Mouse (Mus musculus) embryonic facial prominence, embryonic 12.5 days (tissue): Measurements from ENCODE around the gene Oxa1l. TPM values are rescaled to one million over a fixed set of nuclear protein-coding genes. Genes with fewer than 3 reads are reported as not detected.
"Not testable (repeated sequence)": the region's sequence is repeated elsewhere in the genome, so short reads cannot be mapped to it uniquely, and the experiment has no call there.

ENCODE experiments used
- ATAC-seq: fragments of 200-750 bp; cut with Nextera tagmentation; 2 replicates; pipeline ENCODE4 v1.8.0; 2017; ENCODE audit not compliant: insufficient number of reproducible peaks, insufficient read depth, low FRiP score, low TSS enrichment
- H3K27ac ChIP-seq: fragments of 300-500 bp; sonication (generic); 2 replicates; pipeline ENCODE4 v1.5.1; 2016; ENCODE audit warnings: mild to moderate bottlenecking
- H3K27me3 ChIP-seq: fragments of 300-500 bp; sonication (generic); 2 replicates; pipeline ENCODE4 v1.6.1; 2016; ENCODE audit warnings: mild to moderate bottlenecking, moderate library complexity
- H3K36me3 ChIP-seq: fragments of 300-500 bp; sonication (generic); 2 replicates; pipeline ENCODE4 v1.6.1; 2016; ENCODE audit warnings: mild to moderate bottlenecking
- H3K4me1 ChIP-seq: fragments of 300-500 bp; sonication (generic); 2 replicates; pipeline ENCODE4 v1.6.1; 2016
- H3K4me2 ChIP-seq: fragments of 300-500 bp; sonication (generic); replicated peaks from 2 replicates; pipeline ENCODE4 v1.6.1; 2016; ENCODE audit warnings: mild to moderate bottlenecking, moderate library complexity
- H3K4me3 ChIP-seq: fragments of 300-500 bp; sonication (generic); 2 replicates; pipeline ENCODE4 v1.5.1; 2016; ENCODE audit warnings: mild to moderate bottlenecking
- H3K9ac ChIP-seq: fragments of 300-500 bp; sonication (generic); 2 replicates; pipeline ENCODE4 v1.6.1; 2016; ENCODE audit warnings: mild to moderate bottlenecking, moderate library complexity
- H3K9me3 ChIP-seq: fragments of 300-500 bp; sonication (generic); 2 replicates; pipeline ENCODE4 v1.6.1; 2016; ENCODE audit warnings: mild to moderate bottlenecking, moderate library complexity
- WGBS: fragments of 180-500 bp; shearing (Covaris S2); methylation state at CpG from one replicate; pipeline ENCODE4 v1.1.7; 2016; 5-methylcytosine and 5-hydroxymethylcytosine counted together
- polyA plus RNA-seq: library from polyadenylated mRNA; unstranded; fragments of >200 nt; fragmentation: Nextera tagmentation; extraction: Ambion mirVana; gene quantifications from 2 replicates; pipeline ENCODE4 v1.2.1, GENCODE M21; 2016

Oxa1l gene
- polyA plus RNA-seq, 1 experiment from 2014 or later: 43.3 TPM

GRCm38 (mm10) chr14:54350773-54351541 is 9.7 kb upstream of the Oxa1l start:
- not testable (repeated sequence) for H3K4me2 ChIP-seq, H3K27me3 ChIP-seq, H3K36me3 ChIP-seq, H3K9ac ChIP-seq, H3K27ac ChIP-seq, H3K9me3 ChIP-seq, H3K4me1 ChIP-seq, ATAC-seq, H3K4me3 ChIP-seq
- 92% methylated on average over 16 of the region's 16 CpGs for WGBS

DNA sequence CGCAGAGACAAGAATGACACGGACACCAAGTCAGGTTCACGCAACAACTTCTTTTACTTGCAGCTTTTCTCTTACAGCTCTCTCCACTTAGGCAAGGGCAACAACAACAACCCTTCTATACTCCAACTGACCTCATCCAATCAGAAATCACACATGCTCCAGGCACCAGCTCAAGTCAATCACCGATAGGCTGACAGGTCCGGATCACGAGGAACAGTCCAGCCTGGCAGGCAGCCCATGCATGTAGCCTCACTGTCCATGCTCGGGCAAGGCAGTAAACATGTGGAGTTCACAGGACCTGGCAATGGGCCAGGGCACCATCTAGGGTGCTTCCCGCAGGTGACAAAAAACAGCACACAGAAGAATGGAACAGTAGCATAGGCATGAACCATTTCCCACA is 8.3 kb upstream of the Oxa1l start:
- H3K27ac ChIP-seq: no peak overlapping the region
- no peak overlapping the region for H3K4me3 ChIP-seq
- H3K9me3 ChIP-seq: peaks cover 4% of the 10 kb centered on the region
- 93% methylated on average over 8 of the region's 8 CpGs for WGBS
- no peak overlapping the region for H3K4me2 ChIP-seq
- H3K36me3 ChIP-seq: no peaks in the 10 kb centered on the region
- no peak overlapping the region for H3K9ac ChIP-seq
- ATAC-seq: no peak
- no peaks in the 10 kb centered on the region for H3K4me1 ChIP-seq
- H3K27me3 ChIP-seq: no peaks in the 10 kb centered on the region

- Histone ChIP-seq H3K4me3 (no peak overlapping the region), H3K9ac (no peak overlapping the region), H3K4me1 (no peaks in the 10 kb centered on the region), H3K36me3 (no peaks in the 10 kb centered on the region), H3K27me3 (no peaks in the 10 kb centered on the region), H3K9me3 (peaks cover 2% of the 10 kb centered on the region), H3K27ac (no peak overlapping the region), H3K4me2 (no peak overlapping the region)
- 60% methylated on average over 1 of the region's 1 CpGs for WGBS
- no peak for ATAC-seq
Observed at GRCm38 (mm10) chr14:54354406-54354805, 6.2 kb upstream of the Oxa1l start.

DNA sequence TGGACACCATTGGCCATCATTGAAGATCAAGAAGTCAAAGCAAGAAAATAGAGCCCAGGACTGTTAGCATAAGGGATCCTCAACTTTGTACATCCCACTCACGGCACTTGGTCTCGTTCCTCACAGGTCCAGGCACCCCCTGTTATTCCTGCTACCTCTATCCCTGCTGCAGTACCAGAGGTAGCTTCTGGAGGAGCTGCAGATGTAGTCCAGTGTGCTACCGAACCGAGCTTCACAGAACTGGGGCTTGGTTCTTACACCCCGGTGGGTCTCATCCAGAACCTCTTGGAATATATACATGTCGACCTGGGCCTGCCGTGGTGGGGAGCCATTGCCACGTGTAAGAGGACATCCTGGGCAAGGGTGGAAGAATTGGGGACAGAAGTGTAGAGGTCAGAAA is 2.5 kb downstream of the Oxa1l start:
- no peaks in the 10 kb centered on the region for H3K9me3 ChIP-seq
- no peaks in the 10 kb centered on the region for H3K27me3 ChIP-seq
- H3K4me2 ChIP-seq: no peak overlapping the region
- 97% methylated on average over 8 of the region's 8 CpGs for WGBS
- H3K4me3 ChIP-seq: no peak overlapping the region
- peaks cover 39% of the 10 kb centered on the region for H3K36me3 ChIP-seq
- no peak overlapping the region for H3K9ac ChIP-seq
- H3K4me1 ChIP-seq: peaks cover 9% of the 10 kb centered on the region; the same call in 1 of the 2 replicates
- no peak overlapping the region for H3K27ac ChIP-seq
- ATAC-seq: no peak

DNA sequence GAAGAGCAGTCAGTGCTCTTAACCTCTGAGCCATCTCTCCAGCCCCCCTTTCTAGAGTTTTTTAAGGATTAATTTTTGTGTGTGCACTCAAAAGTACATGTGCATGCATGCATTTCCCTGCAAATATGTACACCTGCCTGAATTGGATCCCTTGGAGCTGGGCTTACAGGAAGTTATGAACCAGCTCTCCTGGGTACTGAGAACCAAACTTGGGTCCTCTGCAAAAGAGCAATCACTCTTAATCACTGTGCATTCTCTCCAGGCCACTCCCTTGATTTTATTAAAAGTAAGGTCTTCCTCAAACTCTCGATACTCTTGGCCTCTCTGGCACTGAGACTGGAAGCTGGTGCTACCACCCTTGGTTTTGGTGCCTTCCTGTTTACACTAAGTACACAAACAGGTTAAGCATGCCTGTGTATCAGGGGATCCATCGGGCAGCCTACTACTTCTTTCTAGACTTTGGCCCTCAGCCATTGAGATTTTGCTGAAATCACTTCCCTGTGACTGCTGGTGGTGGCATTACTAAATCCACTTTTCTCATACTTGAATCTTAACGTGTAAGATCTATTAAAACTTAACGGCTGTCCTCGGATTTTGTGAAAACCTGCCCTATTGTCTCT is 4.5 kb downstream of the Oxa1l start:
- Histone ChIP-seq H3K9me3 (no peaks in the 10 kb centered on the region), H3K9ac (no peak overlapping the region), H3K36me3 (peaks cover 59% of the 10 kb centered on the region), H3K4me3 (no peak overlapping the region), H3K4me2 (no peak overlapping the region), H3K27me3 (no peaks in the 10 kb centered on the region), H3K27ac (no peak overlapping the region), H3K4me1 (peaks cover 9% of the 10 kb centered on the region; the same call in 1 of the 2 replicates)
- no peak for ATAC-seq
- 95% methylated on average over 5 of the region's 5 CpGs for WGBS

DNA sequence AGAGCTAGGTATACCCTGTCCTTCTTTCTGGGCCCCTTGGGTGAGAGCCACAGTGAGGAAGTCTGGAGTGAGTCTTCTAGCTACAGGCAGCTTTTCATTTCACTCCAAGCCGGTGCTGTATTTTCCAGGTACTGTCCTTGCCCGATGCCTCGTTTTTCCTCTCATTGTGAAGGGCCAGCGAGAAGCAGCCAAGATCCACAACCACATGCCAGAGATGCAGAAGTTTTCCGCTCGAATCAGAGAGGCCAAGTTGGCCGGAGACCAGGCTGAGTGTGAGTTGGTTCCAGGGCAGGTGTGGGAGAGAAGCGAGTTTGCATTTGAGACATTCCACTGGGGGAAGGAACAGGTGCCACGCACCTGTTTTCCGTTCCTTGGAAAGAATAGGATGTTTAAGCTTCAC is 5.9 kb downstream of the Oxa1l start:
- Histone ChIP-seq H3K4me1 (peaks cover 7% of the 10 kb centered on the region; the same call in 1 of the 2 replicates), H3K27ac (no peak overlapping the region), H3K9me3 (peaks cover 3% of the 10 kb centered on the region; the same call in 1 of the 2 replicates), H3K36me3 (peaks cover 71% of the 10 kb centered on the region), H3K9ac (no peak overlapping the region), H3K4me3 (no peak overlapping the region), H3K27me3 (no peaks in the 10 kb centered on the region), H3K4me2 (no peak overlapping the region)
- 95% methylated on average over 10 of the region's 10 CpGs for WGBS
- no peak for ATAC-seq

- H3K27me3 ChIP-seq: no peaks in the 10 kb centered on the region
- no peak overlapping the region for H3K27ac ChIP-seq
- peaks cover 72% of the 10 kb centered on the region for H3K36me3 ChIP-seq
- peaks cover 4% of the 10 kb centered on the region; the same call in 1 of the 2 replicates for H3K9me3 ChIP-seq
- H3K9ac ChIP-seq: no peak overlapping the region
- no peaks in the 10 kb centered on the region for H3K4me1 ChIP-seq
- no peak overlapping the region for H3K4me2 ChIP-seq
- 93% methylated on average over 18 of the region's 18 CpGs for WGBS
- no peak for ATAC-seq
- H3K4me3 ChIP-seq: no peak overlapping the region
Observed at GRCm38 (mm10) chr14:54367429-54368060, 6.9 kb downstream of the Oxa1l start.

- Histone ChIP-seq H3K4me1 (no peaks in the 10 kb centered on the region), H3K4me2 (no peak overlapping the region), H3K9me3 (peaks cover 4% of the 10 kb centered on the region; the same call in 1 of the 2 replicates), H3K9ac (no peak overlapping the region), H3K27ac (no peak overlapping the region), H3K27me3 (no peaks in the 10 kb centered on the region), H3K36me3 (peaks cover 59% of the 10 kb centered on the region), H3K4me3 (no peak overlapping the region)
- 96% methylated on average over 3 of the region's 3 CpGs for WGBS
- ATAC-seq: no peak
Observed at GRCm38 (mm10) chr14:54369372-54369771, 8.7 kb downstream of the Oxa1l start.

GRCm38 (mm10) chr14:54370595-54370994 is 10.0 kb downstream of the Oxa1l start:
- H3K27me3 ChIP-seq: no peaks in the 10 kb centered on the region
- no peaks in the 10 kb centered on the region for H3K4me1 ChIP-seq
- H3K4me2 ChIP-seq: no peak overlapping the region
- H3K9me3 ChIP-seq: peaks cover 4% of the 10 kb centered on the region; the same call in 1 of the 2 replicates
- no peak overlapping the region for H3K4me3 ChIP-seq
- ATAC-seq: no peak
- no peak overlapping the region for H3K9ac ChIP-seq
- 92% methylated on average over 6 of the region's 6 CpGs for WGBS
- peaks cover 52% of the 10 kb centered on the region for H3K36me3 ChIP-seq
- H3K27ac ChIP-seq: no peak overlapping the region

DNA sequence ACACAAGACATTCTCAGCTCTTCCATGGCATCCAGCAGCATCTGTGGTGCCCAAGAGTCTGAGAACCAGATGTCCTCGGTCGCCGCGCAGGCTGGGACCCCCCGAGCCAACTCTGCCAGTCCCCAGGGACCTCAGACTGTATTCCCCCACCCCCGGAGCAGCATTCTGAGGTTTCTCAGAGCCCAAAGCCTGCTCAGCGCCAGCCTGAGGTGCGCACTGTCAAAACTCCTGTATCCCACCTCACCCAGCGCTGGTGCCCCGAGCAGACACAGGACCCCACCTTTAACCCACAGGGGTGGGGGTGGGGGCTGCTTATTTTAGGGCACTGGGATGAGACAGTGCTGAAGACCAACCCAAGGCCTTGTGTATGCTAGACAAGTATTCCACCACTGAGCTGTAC is 10.8 kb downstream of the Oxa1l start:
- Histone ChIP-seq H3K9me3 (peaks cover 4% of the 10 kb centered on the region; the same call in 1 of the 2 replicates), H3K4me1 (no peaks in the 10 kb centered on the region), H3K36me3 (peaks cover 50% of the 10 kb centered on the region), H3K4me2 (no peak overlapping the region), H3K9ac (no peak overlapping the region), H3K27ac (no peak overlapping the region), H3K27me3 (no peaks in the 10 kb centered on the region), H3K4me3 (no peak overlapping the region)
- 97% methylated on average over 10 of the region's 10 CpGs for WGBS
- ATAC-seq: peak; percentile 67; the same call in 1 of the 2 replicates

GRCm38 (mm10) chr14:54372923-54373322 is 12.3 kb downstream of the Oxa1l start:
- no peak for ATAC-seq
- WGBS: 90% methylated on average over 9 of the region's 9 CpGs

GRCm38 (mm10) chr14:54375916-54376315 is 15.3 kb downstream of the Oxa1l start:
- ATAC-seq: no peak
- WGBS: 67% methylated on average over 3 of the region's 3 CpGs
- Histone ChIP-seq H3K9ac (no peak overlapping the region), H3K27me3 (no peaks in the 10 kb centered on the region), H3K4me3 (no peak overlapping the region), H3K36me3 (peaks cover 6% of the 10 kb centered on the region), H3K4me1 (no peaks in the 10 kb centered on the region), H3K27ac (no peak overlapping the region), H3K9me3 (peaks cover 4% of the 10 kb centered on the region; the same call in 1 of the 2 replicates), H3K4me2 (no peak overlapping the region)

More at GRCm38 (mm10) chr14:54372923-54373322, 12.3 kb downstream of the Oxa1l start:
- Histone ChIP-seq H3K4me1 (no peaks in the 10 kb centered on the region), H3K36me3 (peaks cover 35% of the 10 kb centered on the region), H3K9me3 (peaks cover 4% of the 10 kb centered on the region; the same call in 1 of the 2 replicates), H3K4me3 (no peak overlapping the region), H3K9ac (no peak overlapping the region), H3K27me3 (no peaks in the 10 kb centered on the region), H3K27ac (no peak overlapping the region), H3K4me2 (no peak overlapping the region)
